Mouse (Mus musculus) CH12.LX (cell line): ENCODE results near the gene Gls.

Experiments used
- HCFC1 ChIP-seq: IDR thresholded peaks from 2 replicates; pipeline ENCODE4 v1.6.1; 2012; ENCODE audit warnings: low read depth, mild to moderate bottlenecking, inconsistent platforms, low read length, improper control_type of control experiment
- MAFK ChIP-seq: IDR thresholded peaks from 2 replicates; pipeline ENCODE4 v1.6.1; 2011; ENCODE audit warnings: low read length, improper control_type of control experiment; ENCODE audit not compliant: insufficient replicate concordance
- MEF2A ChIP-seq: IDR thresholded peaks from 2 replicates; pipeline ENCODE4 v1.6.1; 2014; ENCODE audit warnings: low read depth, mild to moderate bottlenecking, inconsistent platforms, low read length, improper control_type of control experiment, borderline replicate concordance
- POLR2A ChIP-seq: IDR thresholded peaks from 2 replicates; pipeline ENCODE4 v1.6.1; 2011; ENCODE audit warnings: low read depth, mild to moderate bottlenecking, improper control_type of control experiment, low read length
- RCOR1 ChIP-seq: conservative IDR thresholded peaks from 2 replicates; pipeline ENCODE4 v1.6.1; 2012; ENCODE audit warnings: low read depth, mild to moderate bottlenecking, inconsistent platforms, low read length, improper control_type of control experiment
- TCF12 ChIP-seq: IDR thresholded peaks from 2 replicates; pipeline ENCODE4 v1.6.1; 2014; ENCODE audit warnings: low read depth, mild to moderate bottlenecking, inconsistent platforms, low read length, improper control_type of control experiment

DNA sequence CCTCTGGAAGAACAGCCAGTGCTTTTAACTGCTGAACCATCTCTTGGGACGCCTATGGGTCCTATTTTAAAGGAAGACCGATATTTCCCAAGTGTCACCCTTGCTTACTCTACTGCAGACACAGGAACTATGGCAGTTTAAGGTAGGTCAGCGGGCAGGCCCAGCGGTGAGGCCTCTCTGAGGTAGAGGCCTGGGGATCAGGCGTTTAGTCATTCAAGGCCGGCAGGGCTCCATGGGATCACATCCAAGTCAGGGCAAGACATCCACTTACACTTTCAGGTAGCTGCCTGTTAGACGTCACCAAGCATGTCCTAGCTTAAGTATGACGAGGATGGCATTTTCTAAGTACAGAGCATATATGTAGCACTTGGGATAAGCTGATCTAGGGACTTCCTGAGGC lies 71.9 kb downstream of the Gls start:
- TF ChIP-seq HCFC1 (no peak), RCOR1 (no peak), POLR2A (no peak), TCF12 (no peak), MAFK (no peak), MEF2A (no peak)
